Mouse (Mus musculus): ENCODE measurements around the gene Afm. TPM values are rescaled to one million over a fixed set of nuclear protein-coding genes. Genes with fewer than 3 reads are reported as not detected.

Afm gene
- total RNA-seq, 2 experiments from 2014 or later = not detected

Other genes with a start within 250 kb of the Afm start
- gene Ankrd17, start 152.4 kb upstream of the Afm start, total RNA-seq (2015) = 54.9 and 57.0 TPM in 2 replicates
- gene Ankrd17, start 152.4 kb upstream of the Afm start, total RNA-seq (2017) = 44.0 and 61.7 TPM in 2 replicates
- 2.3 and 4.3 TPM in 2 replicates for gene Gm9958, start 151.7 kb upstream of the Afm start, total RNA-seq (2015)
- 0.89 and 1.6 TPM in 2 replicates for gene Gm9958, start 151.7 kb upstream of the Afm start, total RNA-seq (2017)
- not detected in 2 replicates for gene Alb, start 58.0 kb upstream of the Afm start, total RNA-seq (2015)
- not detected in 2 replicates for gene Alb, start 58.0 kb upstream of the Afm start, total RNA-seq (2017)
- gene Afp, start 28.2 kb upstream of the Afm start, total RNA-seq (2015) = not detected in 2 replicates
- gene Afp, start 28.2 kb upstream of the Afm start, total RNA-seq (2017) = not detected in 2 replicates
- gene 5830473C10Rik, start 42.2 kb downstream of the Afm start, total RNA-seq (2015) = not detected in 2 replicates
- gene 5830473C10Rik, start 42.2 kb downstream of the Afm start, total RNA-seq (2017) = not detected in 2 replicates
- not detected in 2 replicates for gene Rassf6, start 121.7 kb downstream of the Afm start, total RNA-seq (2015)
- gene Rassf6, start 121.7 kb downstream of the Afm start, total RNA-seq (2017) = not detected in 2 replicates
- not detected in 2 replicates for gene Cxcl5, start 240.4 kb downstream of the Afm start, total RNA-seq (2015)
- not detected in 2 replicates for gene Cxcl5, start 240.4 kb downstream of the Afm start, total RNA-seq (2017)
- 0.56 and 0.64 TPM in 2 replicates for gene Ppbp, start 249.6 kb downstream of the Afm start, total RNA-seq (2015)
- gene Ppbp, start 249.6 kb downstream of the Afm start, total RNA-seq (2017) = 0.26 TPM in 1 of 2 replicates, not detected in the other

Data from megakaryocyte, adult 5-6 weeks (primary cell).